In genomic region chr10:102735207-102735606, GRCm38 (mm10) we compare ENCODE assay signal across 9 mouse cellular contexts.
DNase-seq lines count a peak whose midpoint lies in the region; ATAC-seq lines count a peak whose summit lies in the region.
"Had no signal": no experiment of that assay in that cellular context is flagged by ENCODE, and none has a peak within 500 bp of the region (broad histone marks: within the 10 kb centered on the region; RNA-seq: fewer than 3 reads in every experiment).

No protein-coding gene starts in this region.

- H3K36me3 ChIP-seq in midbrain, embryonic 14.5 days (ENCODE audit: control insufficient read depth, insufficient read depth, low read length) = no peaks in the 10 kb centered on the region
- no peaks in the 10 kb centered on the region for H3K36me3 ChIP-seq in midbrain, embryonic 16.5 days (ENCODE audit: control insufficient read depth, insufficient read depth, low read length)

- ATAC-seq in midbrain, embryonic 14.5 days (ENCODE audit: low FRiP score, low TSS enrichment) = no peak
- no peak for ATAC-seq in midbrain, embryonic 16.5 days
- ATAC-seq in monocyte, adult 5-6 weeks (replicated peaks; ENCODE audit: insufficient number of reproducible peaks, low FRiP score, low TSS enrichment, poor library complexity, severe bottlenecking) = 0 out of 2 replicates have a peak, but pooled peaks have one; percentile 31

- no peaks in the 10 kb centered on the region for H3K27me3 ChIP-seq in midbrain, embryonic 14.5 days (ENCODE audit: control insufficient read depth, insufficient read depth, low read length)
- no peaks in the 10 kb centered on the region for H3K27me3 ChIP-seq in midbrain, embryonic 16.5 days (ENCODE audit: control insufficient read depth, insufficient read depth, low read depth, low read length)

- no peak overlapping the region for H3K4me3 ChIP-seq in midbrain, embryonic 14.5 days (replicated peaks; ENCODE audit: low read depth, low read length)
- H3K4me3 ChIP-seq in midbrain, embryonic 16.5 days (ENCODE audit: low read depth, low read length) = no peak overlapping the region
- H3K4me3 ChIP-seq: erythroblast, embryonic 14.5 days had no signal

- H3K9ac ChIP-seq in midbrain, embryonic 14.5 days (replicated peaks; ENCODE audit: low read length) = no peak overlapping the region
- H3K9ac ChIP-seq in midbrain, embryonic 16.5 days (ENCODE audit: low read depth, low read length) = no peak overlapping the region

- H3K4me1 ChIP-seq in midbrain, embryonic 14.5 days (ENCODE audit: control insufficient read depth, insufficient read depth, low read length) = no peaks in the 10 kb centered on the region
- no peaks in the 10 kb centered on the region for H3K4me1 ChIP-seq in midbrain, embryonic 16.5 days (ENCODE audit: control insufficient read depth, insufficient read depth, low read length)

- H3K4me2 ChIP-seq in midbrain, embryonic 14.5 days (ENCODE audit: low read length) = no peak overlapping the region
- H3K4me2 ChIP-seq in midbrain, embryonic 16.5 days (ENCODE audit: low read length) = no peak overlapping the region

- H3K27ac ChIP-seq in midbrain, embryonic 14.5 days (replicated peaks; ENCODE audit: low read depth, low read length) = no peak overlapping the region
- H3K27ac ChIP-seq in midbrain, embryonic 16.5 days (ENCODE audit: low read length) = no peak overlapping the region

- 68% methylated on average over 3 of the region's 3 CpGs for WGBS in midbrain, embryonic 14.5 days
- WGBS in midbrain, embryonic 16.5 days = 71% methylated on average over 3 of the region's 3 CpGs

- peak; percentile 12 to 23 for DNase-seq in adrenal gland, adult 18-20 months (ENCODE audit: low spot score in 2 of 2)
- DNase-seq in adrenal gland, postnatal 4 days (ENCODE audit: low spot score in 2 of 2) = no peak
- peak; percentile 72 for DNase-seq in midbrain, embryonic 14.5 days
- peak; percentile 8 for DNase-seq in embryo, embryonic 11.5 days (ENCODE audit: low read depth, low spot score)
- DNase-seq in kidney, postnatal 4 days = peak; percentile 37 to 42
- no peak for DNase-seq in B cell, adult 2 months

- H3K9me3 ChIP-seq in midbrain, embryonic 14.5 days (ENCODE audit: control insufficient read depth, low read length) = no peaks in the 10 kb centered on the region
- no peaks in the 10 kb centered on the region for H3K9me3 ChIP-seq in midbrain, embryonic 16.5 days (replicated peaks; ENCODE audit: control insufficient read depth, low read length, poor library complexity, severe bottlenecking)

Comparison
In these comparisons a context has a peak if more than half of its experiments do, and no peak if none do; other contexts are left out.
1. DNase-seq: peak in adrenal gland, adult 18-20 months (2 of 2), midbrain, embryonic 14.5 days (single experiment), embryo, embryonic 11.5 days (single experiment) and kidney, postnatal 4 days (2 of 2); none in adrenal gland, postnatal 4 days (0 of 2) and B cell, adult 2 months (0 of 2).